Mouse (Mus musculus): Measurements from ENCODE around the gene Ythdc1. TPM values are rescaled to one million over a fixed set of nuclear protein-coding genes. Genes with fewer than 3 reads are reported as not detected.

The Ythdc1 gene
- polyA plus RNA-seq (2012; fragmentation: generic; extraction: Trizol) = 15.0 TPM

GRCm38 (mm10) chr5:86803962-86804940, at the start of gene Ythdc1:
Gene Ythdc1 (plus strand): TSS chr5:86804221.
- H3K27me3 ChIP-seq (ENCODE audit: control insufficient read depth, insufficient read depth, insufficient read length) = no peaks in the 10 kb centered on the region
- H3K79me2 ChIP-seq (ENCODE audit: control insufficient read depth, insufficient read depth) = peaks cover 48% of the 10 kb centered on the region

DNA sequence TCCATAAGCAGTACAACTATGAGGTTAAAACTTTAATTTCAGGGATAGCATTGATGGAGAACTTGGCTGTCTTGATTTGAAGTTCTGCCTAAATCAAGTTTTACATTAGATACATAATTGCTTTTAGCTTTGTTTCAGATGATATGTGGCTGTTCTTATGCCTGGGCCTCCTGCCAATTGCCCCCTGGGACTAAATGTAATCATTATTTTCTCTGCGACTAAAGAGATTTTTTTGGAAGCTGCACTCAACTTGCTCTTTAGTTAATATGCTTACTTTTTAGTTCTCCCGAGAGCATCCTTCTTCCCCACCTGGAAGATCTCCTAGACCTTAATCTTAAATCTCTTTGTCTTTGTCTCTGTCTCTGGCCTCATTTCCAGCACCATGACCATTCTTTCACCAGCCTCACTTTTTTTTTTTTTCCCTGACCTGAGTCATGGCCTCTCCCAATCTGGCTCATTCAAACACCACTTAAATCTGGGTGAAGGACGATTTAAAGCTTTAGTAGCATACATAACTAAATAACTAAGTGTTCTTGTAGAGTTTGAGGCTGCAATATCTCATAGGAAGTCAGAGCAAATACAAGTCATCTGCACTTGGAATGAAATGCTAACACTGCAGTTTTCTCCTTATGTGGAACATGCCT, 34.9 kb upstream of the Ythdc1 start:
- TF ChIP-seq REST (IDR thresholded peaks at IDR 0.05; ENCODE audit: insufficient read depth, insufficient read length) (no peak), MAX (IDR thresholded peaks at IDR 0.05; ENCODE audit: low read depth) (no peak)

More at GRCm38 (mm10) chr5:86803962-86804940, at the start of gene Ythdc1:
- H3K36me3 ChIP-seq (ENCODE audit: control insufficient read depth, insufficient read depth) = no peaks in the 10 kb centered on the region
- TF ChIP-seq MYOD1 (IDR thresholded peaks at IDR 0.05; ENCODE audit: control insufficient read depth in 1 of 3, insufficient read length in 2 of 3, low read depth in 2 of 3) = no peak
- TF ChIP-seq E2F4 (IDR thresholded peaks at IDR 0.05; ENCODE audit: insufficient read depth) = no peak
- no peak for TF ChIP-seq USF1 (IDR thresholded peaks at IDR 0.05; ENCODE audit: low read depth)
- no peak for TF ChIP-seq REST (IDR thresholded peaks at IDR 0.05; ENCODE audit: insufficient read depth, insufficient read length)
- no peak for TF ChIP-seq CEBPB (IDR thresholded peaks at IDR 0.05; ENCODE audit: insufficient read depth, poor library complexity, severe bottlenecking)
- no peak for TF ChIP-seq TCF3 (IDR thresholded peaks at IDR 0.05; ENCODE audit: insufficient read length, low read depth)
- TF ChIP-seq TCF12 (IDR thresholded peaks at IDR 0.05; ENCODE audit: insufficient read depth, poor library complexity, severe bottlenecking) = no peak
- TF ChIP-seq POLR2A (IDR thresholded peaks at IDR 0.05; ENCODE audit: insufficient read length, low read depth) = peak; percentile 89
- no peak for TF ChIP-seq MAX (IDR thresholded peaks at IDR 0.05; ENCODE audit: low read depth)
- peak; percentile 79 for TF ChIP-seq POLR2AphosphoS2 (IDR thresholded peaks at IDR 0.05; ENCODE audit: insufficient read length, low read depth)
- H3K4me2 ChIP-seq (ENCODE audit: low read depth) = peak within 1 kb of the TSS; percentile 79
- peak within 1 kb of the TSS; percentile 99 for H3ac ChIP-seq (ENCODE audit: control insufficient read depth, insufficient read length)
- H3K4me3 ChIP-seq = peak within 1 kb of the TSS; percentile 80

DNA sequence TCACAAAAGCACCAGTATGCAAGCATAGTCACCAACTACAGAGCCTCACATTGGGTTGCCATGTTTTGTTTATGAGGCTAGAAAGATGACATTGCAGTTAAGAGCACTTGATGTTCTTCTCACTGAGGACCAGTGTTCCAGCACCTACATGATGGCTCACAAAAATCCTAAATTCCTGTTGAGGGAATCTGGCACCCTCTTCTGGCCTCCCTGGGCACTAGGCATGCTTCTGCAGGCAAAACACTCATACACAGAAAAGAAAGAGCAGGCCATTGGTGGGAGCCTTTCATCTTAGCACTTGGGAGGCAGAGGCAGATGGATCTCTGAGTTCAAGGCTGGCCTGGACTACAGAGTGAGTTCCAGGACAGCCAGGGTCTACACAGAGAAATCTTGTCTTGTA, 33.0 kb upstream of the Ythdc1 start:
- Histone ChIP-seq H3K36me3 (ENCODE audit: control insufficient read depth, insufficient read depth) (no peaks in the 10 kb centered on the region), H3K4me2 (ENCODE audit: low read depth) (no peak overlapping the region), H3K27me3 (ENCODE audit: control insufficient read depth, insufficient read depth, insufficient read length) (no peaks in the 10 kb centered on the region), H3ac (ENCODE audit: control insufficient read depth, insufficient read length) (no peak overlapping the region), H3K79me2 (ENCODE audit: control insufficient read depth, insufficient read depth) (no peaks in the 10 kb centered on the region), H3K4me3 (no peak overlapping the region)
- TF ChIP-seq REST (IDR thresholded peaks at IDR 0.05; ENCODE audit: insufficient read depth, insufficient read length) (no peak), MAX (IDR thresholded peaks at IDR 0.05; ENCODE audit: low read depth) (no peak), TCF3 (IDR thresholded peaks at IDR 0.05; ENCODE audit: insufficient read length, low read depth) (no peak), MYOD1 (IDR thresholded peaks at IDR 0.05; ENCODE audit: control insufficient read depth in 1 of 3, insufficient read length in 2 of 3, low read depth in 2 of 3) (no peak), USF1 (IDR thresholded peaks at IDR 0.05; ENCODE audit: low read depth) (no peak), MYOG (IDR thresholded peaks at IDR 0.05; ENCODE audit: control insufficient read depth in 1 of 3, insufficient read depth in 1 of 3, insufficient read length in 2 of 3, low read depth in 2 of 3) (no peak), POLR2AphosphoS2 (IDR thresholded peaks at IDR 0.05; ENCODE audit: insufficient read length, low read depth) (no peak), E2F4 (IDR thresholded peaks at IDR 0.05; ENCODE audit: insufficient read depth) (no peak), SRF (IDR thresholded peaks at IDR 0.05; ENCODE audit: control insufficient read depth, insufficient read length, low read depth) (no peak), POLR2A (IDR thresholded peaks at IDR 0.05; ENCODE audit: insufficient read length, low read depth) (no peak), CEBPB (IDR thresholded peaks at IDR 0.05; ENCODE audit: insufficient read depth, poor library complexity, severe bottlenecking) (no peak), TCF12 (IDR thresholded peaks at IDR 0.05; ENCODE audit: insufficient read depth, poor library complexity, severe bottlenecking) (no peak)

More for the DNA sequence above, 34.9 kb upstream of the Ythdc1 start:
- Histone ChIP-seq H3K79me2 (ENCODE audit: control insufficient read depth, insufficient read depth) (no peaks in the 10 kb centered on the region), H3K27me3 (ENCODE audit: control insufficient read depth, insufficient read depth, insufficient read length) (no peaks in the 10 kb centered on the region), H3ac (ENCODE audit: control insufficient read depth, insufficient read length) (no peak overlapping the region), H3K4me2 (ENCODE audit: low read depth) (no peak overlapping the region), H3K4me3 (no peak overlapping the region), H3K36me3 (ENCODE audit: control insufficient read depth, insufficient read depth) (no peaks in the 10 kb centered on the region)

GRCm38 (mm10) chr5:86776941-86777340, 27.1 kb upstream of the Ythdc1 start:
- no peaks in the 10 kb centered on the region for H3K79me2 ChIP-seq (ENCODE audit: control insufficient read depth, insufficient read depth)
- H3K4me3 ChIP-seq = no peak overlapping the region
- H3K27me3 ChIP-seq (ENCODE audit: control insufficient read depth, insufficient read depth, insufficient read length) = no peaks in the 10 kb centered on the region
- no peak overlapping the region for H3K4me2 ChIP-seq (ENCODE audit: low read depth)
- no peaks in the 10 kb centered on the region for H3K36me3 ChIP-seq (ENCODE audit: control insufficient read depth, insufficient read depth)
- no peak overlapping the region for H3ac ChIP-seq (ENCODE audit: control insufficient read depth, insufficient read length)
- TF ChIP-seq CEBPB (IDR thresholded peaks at IDR 0.05; ENCODE audit: insufficient read depth, poor library complexity, severe bottlenecking) (no peak), TCF3 (IDR thresholded peaks at IDR 0.05; ENCODE audit: insufficient read length, low read depth) (no peak), MYOD1 (IDR thresholded peaks at IDR 0.05; ENCODE audit: control insufficient read depth in 1 of 3, insufficient read length in 2 of 3, low read depth in 2 of 3) (no peak), POLR2A (IDR thresholded peaks at IDR 0.05; ENCODE audit: insufficient read length, low read depth) (no peak), SRF (IDR thresholded peaks at IDR 0.05; ENCODE audit: control insufficient read depth, insufficient read length, low read depth) (no peak), E2F4 (IDR thresholded peaks at IDR 0.05; ENCODE audit: insufficient read depth) (no peak), USF1 (IDR thresholded peaks at IDR 0.05; ENCODE audit: low read depth) (no peak), TCF12 (IDR thresholded peaks at IDR 0.05; ENCODE audit: insufficient read depth, poor library complexity, severe bottlenecking) (no peak), MYOG (IDR thresholded peaks at IDR 0.05; ENCODE audit: control insufficient read depth in 1 of 3, insufficient read depth in 1 of 3, insufficient read length in 2 of 3, low read depth in 2 of 3) (no peak), POLR2AphosphoS2 (IDR thresholded peaks at IDR 0.05; ENCODE audit: insufficient read length, low read depth) (no peak), MAX (IDR thresholded peaks at IDR 0.05; ENCODE audit: low read depth) (no peak)
